Mouse (Mus musculus): ENCODE measurements around the gene Ppp1r9b. TPM values are rescaled to one million over a fixed set of nuclear protein-coding genes. Genes with fewer than 3 reads are reported as not detected.
"Not testable (repeated sequence)": the region's sequence is repeated elsewhere in the genome, so short reads cannot be mapped to it uniquely, and the experiment has no call there.

Ppp1r9b gene
- polyA plus RNA-seq, 1 experiment from 2014 or later: 19.3 TPM

GRCm38 (mm10) chr11:94962534-94963101 lies 28.2 kb upstream of the Ppp1r9b start:
- Histone ChIP-seq H3K4me1 (replicated peaks) (peaks cover 8% of the 10 kb centered on the region), H3K4me3 (no peak overlapping the region), H3K9ac (no peak overlapping the region), H3K36me3 (no peaks in the 10 kb centered on the region), H3K27ac (replicated peaks) (no peak overlapping the region), H3K4me2 (no peak overlapping the region), H3K9me3 (no peaks in the 10 kb centered on the region), H3K27me3 (no peaks in the 10 kb centered on the region)
- no peak for ATAC-seq (ENCODE audit: low read depth)
- WGBS: 74% methylated on average over 5 of the region's 5 CpGs

DNA sequence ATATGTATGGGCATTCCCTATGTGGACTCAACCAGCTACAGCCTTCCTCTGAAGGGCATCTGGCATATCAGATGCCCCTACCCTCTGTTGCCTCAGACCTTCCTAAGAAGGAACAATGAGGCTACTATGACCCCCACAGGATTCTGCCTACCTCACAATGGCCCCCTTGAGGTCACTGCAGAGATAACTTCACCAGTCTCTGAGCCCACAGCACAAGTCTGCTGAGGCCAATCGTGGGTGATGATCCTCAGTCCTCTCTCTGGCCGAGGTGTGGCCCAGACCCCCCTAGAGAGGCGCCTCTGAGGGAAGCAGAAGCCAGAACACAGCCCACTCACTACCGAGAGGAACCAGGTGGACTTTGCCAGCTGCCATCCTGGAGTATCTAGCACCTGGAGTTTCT lies 23.4 kb upstream of the Ppp1r9b start, which contains the start of gene Hils1:
TSS of gene Hils1 (plus strand) at position 175 of the 400 bp plus-strand sequence.
- 47% methylated on average over 4 of the region's 4 CpGs for WGBS
- Histone ChIP-seq H3K4me3 (no peak within 1 kb of the TSS), H3K27ac (replicated peaks) (no peak within 1 kb of the TSS), H3K9me3 (no peaks in the 10 kb centered on the region), H3K9ac (no peak within 1 kb of the TSS), H3K36me3 (no peaks in the 10 kb centered on the region), H3K4me1 (replicated peaks) (no peaks in the 10 kb centered on the region), H3K4me2 (no peak within 1 kb of the TSS), H3K27me3 (no peaks in the 10 kb centered on the region; the same call in 1 of the 2 replicates)
- no peak for ATAC-seq (ENCODE audit: low read depth)

DNA sequence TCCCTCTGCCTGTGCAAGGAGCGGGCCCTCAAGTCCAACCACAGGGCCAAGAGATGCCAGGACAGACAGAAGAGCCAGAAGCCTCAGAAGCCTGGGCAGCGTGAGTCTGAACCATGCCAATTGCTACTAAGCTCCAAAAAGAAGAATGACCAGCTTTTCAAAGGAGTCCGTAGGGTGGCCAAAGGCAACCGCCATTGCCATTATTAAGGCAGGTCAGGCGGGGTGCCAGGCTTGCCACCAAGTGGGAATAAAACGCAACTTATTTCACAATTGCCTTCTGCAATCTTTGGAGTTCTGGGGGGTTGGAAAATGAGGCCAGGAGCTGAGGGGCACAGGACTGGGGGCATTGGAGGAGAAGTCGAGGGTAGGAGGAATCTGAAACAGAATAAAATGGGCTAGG lies 22.6 kb upstream of the Ppp1r9b start:
- no peak overlapping the region for H3K27ac ChIP-seq (replicated peaks)
- no peak for ATAC-seq (ENCODE audit: low read depth)
- no peak overlapping the region for H3K9ac ChIP-seq
- H3K4me1 ChIP-seq (replicated peaks): peaks cover 4% of the 10 kb centered on the region; the same call in 1 of the 2 replicates
- H3K4me3 ChIP-seq: no peak overlapping the region
- H3K36me3 ChIP-seq: no peaks in the 10 kb centered on the region
- H3K4me2 ChIP-seq: no peak overlapping the region
- H3K27me3 ChIP-seq: no peaks in the 10 kb centered on the region; the same call in 1 of the 2 replicates
- 77% methylated on average over 7 of the region's 7 CpGs for WGBS
- H3K9me3 ChIP-seq: no peaks in the 10 kb centered on the region

DNA sequence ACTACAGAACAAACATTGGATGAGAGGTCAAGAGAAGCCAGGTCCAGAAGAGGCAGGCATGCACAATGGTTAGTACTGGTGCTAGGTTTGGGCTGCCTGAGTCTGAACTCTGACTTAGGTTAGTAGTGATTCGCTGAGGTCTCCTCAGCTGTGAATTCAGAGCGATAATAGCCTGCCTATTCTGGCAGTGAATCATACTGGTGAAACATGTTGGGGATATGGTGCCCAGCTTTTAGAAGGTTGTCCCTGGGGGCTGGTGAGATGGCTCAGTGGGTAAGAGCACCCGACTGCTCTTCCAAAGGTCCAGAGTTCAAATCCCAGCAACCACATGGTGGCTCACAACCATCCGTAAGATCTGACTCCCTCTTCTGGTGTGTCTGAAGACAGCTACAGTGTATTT lies 21.1 kb upstream of the Ppp1r9b start:
- not testable (repeated sequence) for ATAC-seq (ENCODE audit: low read depth); H3K4me2 ChIP-seq; H3K36me3 ChIP-seq; H3K27me3 ChIP-seq; H3K4me3 ChIP-seq; H3K9ac ChIP-seq; H3K9me3 ChIP-seq; H3K27ac ChIP-seq (replicated peaks); H3K4me1 ChIP-seq (replicated peaks)
- 94% methylated on average over 4 of the region's 4 CpGs for WGBS

- Histone ChIP-seq H3K27me3 (no peaks in the 10 kb centered on the region; the same call in 1 of the 2 replicates), H3K9me3 (no peaks in the 10 kb centered on the region), H3K27ac (replicated peaks) (no peak overlapping the region), H3K9ac (no peak overlapping the region), H3K4me3 (no peak overlapping the region), H3K36me3 (no peaks in the 10 kb centered on the region), H3K4me1 (replicated peaks) (peaks cover 6% of the 10 kb centered on the region; the same call in 1 of the 2 replicates), H3K4me2 (no peak overlapping the region)
- 60% methylated on average over 14 of the region's 15 CpGs for WGBS
- ATAC-seq (ENCODE audit: low read depth): peak; percentile 30; the same call in 1 of the 2 replicates
Measured at GRCm38 (mm10) chr11:94970210-94970943, 20.5 kb upstream of the Ppp1r9b start.

- 60% methylated on average over 16 of the region's 16 CpGs for WGBS
- no peak overlapping the region for H3K4me3 ChIP-seq
- H3K36me3 ChIP-seq: no peaks in the 10 kb centered on the region
- peaks cover 6% of the 10 kb centered on the region; the same call in 1 of the 2 replicates for H3K4me1 ChIP-seq (replicated peaks)
- no peaks in the 10 kb centered on the region for H3K9me3 ChIP-seq
- H3K27me3 ChIP-seq: no peaks in the 10 kb centered on the region; the same call in 1 of the 2 replicates
- H3K4me2 ChIP-seq: no peak overlapping the region
- H3K27ac ChIP-seq (replicated peaks): no peak overlapping the region
- no peak for ATAC-seq (ENCODE audit: low read depth)
- no peak overlapping the region for H3K9ac ChIP-seq
Measured at GRCm38 (mm10) chr11:94971895-94972615, 18.8 kb upstream of the Ppp1r9b start.

DNA sequence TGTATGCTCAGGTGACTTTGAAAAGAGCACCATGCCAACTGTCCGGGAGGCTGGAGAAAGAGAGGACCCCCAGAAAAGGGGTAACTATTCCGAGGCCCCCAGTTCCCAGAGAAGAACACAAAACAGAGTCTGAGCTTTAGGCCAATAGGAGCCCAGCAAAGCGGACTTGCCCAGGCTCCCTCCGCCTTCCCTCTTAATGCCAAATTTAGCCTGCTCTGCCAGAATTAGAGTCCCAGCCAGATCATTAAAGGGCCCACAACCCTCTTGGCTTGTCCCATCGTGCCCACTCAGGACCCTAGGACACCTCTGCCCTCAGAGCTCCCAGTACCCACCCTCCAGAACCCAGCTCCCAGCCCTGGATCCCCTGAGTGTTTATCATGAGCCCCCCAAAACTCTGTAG lies 17.9 kb upstream of the Ppp1r9b start:
- no peak overlapping the region for H3K27ac ChIP-seq (replicated peaks)
- H3K4me3 ChIP-seq: no peak overlapping the region
- 72% methylated on average over 5 of the region's 5 CpGs for WGBS
- H3K4me2 ChIP-seq: no peak overlapping the region
- ATAC-seq (ENCODE audit: low read depth): no peak
- H3K27me3 ChIP-seq: no peaks in the 10 kb centered on the region; the same call in 1 of the 2 replicates
- H3K9me3 ChIP-seq: no peaks in the 10 kb centered on the region
- H3K9ac ChIP-seq: 0 out of 2 replicates have a peak overlapping the region, but pooled peaks have one; percentile 3
- H3K4me1 ChIP-seq (replicated peaks): peaks cover 11% of the 10 kb centered on the region
- H3K36me3 ChIP-seq: no peaks in the 10 kb centered on the region

- H3K27ac ChIP-seq (replicated peaks): no peak overlapping the region
- no peak overlapping the region for H3K4me3 ChIP-seq
- no peak overlapping the region for H3K4me2 ChIP-seq
- no peak for ATAC-seq (ENCODE audit: low read depth)
- H3K27me3 ChIP-seq: no peaks in the 10 kb centered on the region; the same call in 1 of the 2 replicates
- peaks cover 16% of the 10 kb centered on the region for H3K4me1 ChIP-seq (replicated peaks)
- H3K9ac ChIP-seq: peak overlapping the region; percentile 3; the same call in 1 of the 2 replicates
- WGBS: 27% methylated on average over 4 of the region's 4 CpGs
- no peaks in the 10 kb centered on the region for H3K9me3 ChIP-seq
- no peaks in the 10 kb centered on the region for H3K36me3 ChIP-seq
Measured at GRCm38 (mm10) chr11:94973313-94973712, 17.5 kb upstream of the Ppp1r9b start.

- no peak for ATAC-seq (ENCODE audit: low read depth)
Measured at GRCm38 (mm10) chr11:94974951-94975350, 15.9 kb upstream of the Ppp1r9b start.

GRCm38 (mm10) chr11:94976199-94976598 lies 14.6 kb upstream of the Ppp1r9b start, which contains the start of gene Sgca:
Gene Sgca (minus strand): TSS chr11:94976327.
- Histone ChIP-seq H3K4me1 (replicated peaks) (peaks cover 28% of the 10 kb centered on the region), H3K4me3 (no peak within 1 kb of the TSS), H3K4me2 (no peak within 1 kb of the TSS), H3K9ac (no peak within 1 kb of the TSS), H3K27me3 (no peaks in the 10 kb centered on the region; the same call in 1 of the 2 replicates), H3K36me3 (no peaks in the 10 kb centered on the region), H3K9me3 (no peaks in the 10 kb centered on the region), H3K27ac (replicated peaks) (no peak within 1 kb of the TSS)
- ATAC-seq (ENCODE audit: low read depth): no peak
- WGBS: 68% methylated on average over 5 of the region's 5 CpGs

More at GRCm38 (mm10) chr11:94974951-94975350, 15.9 kb upstream of the Ppp1r9b start:
- Histone ChIP-seq H3K36me3 (no peaks in the 10 kb centered on the region), H3K27me3 (no peaks in the 10 kb centered on the region; the same call in 1 of the 2 replicates), H3K27ac (replicated peaks) (no peak overlapping the region), H3K9ac (no peak overlapping the region), H3K4me3 (no peak overlapping the region), H3K9me3 (no peaks in the 10 kb centered on the region), H3K4me2 (no peak overlapping the region), H3K4me1 (replicated peaks) (peaks cover 28% of the 10 kb centered on the region)
- 70% methylated on average over 2 of the region's 2 CpGs for WGBS

DNA sequence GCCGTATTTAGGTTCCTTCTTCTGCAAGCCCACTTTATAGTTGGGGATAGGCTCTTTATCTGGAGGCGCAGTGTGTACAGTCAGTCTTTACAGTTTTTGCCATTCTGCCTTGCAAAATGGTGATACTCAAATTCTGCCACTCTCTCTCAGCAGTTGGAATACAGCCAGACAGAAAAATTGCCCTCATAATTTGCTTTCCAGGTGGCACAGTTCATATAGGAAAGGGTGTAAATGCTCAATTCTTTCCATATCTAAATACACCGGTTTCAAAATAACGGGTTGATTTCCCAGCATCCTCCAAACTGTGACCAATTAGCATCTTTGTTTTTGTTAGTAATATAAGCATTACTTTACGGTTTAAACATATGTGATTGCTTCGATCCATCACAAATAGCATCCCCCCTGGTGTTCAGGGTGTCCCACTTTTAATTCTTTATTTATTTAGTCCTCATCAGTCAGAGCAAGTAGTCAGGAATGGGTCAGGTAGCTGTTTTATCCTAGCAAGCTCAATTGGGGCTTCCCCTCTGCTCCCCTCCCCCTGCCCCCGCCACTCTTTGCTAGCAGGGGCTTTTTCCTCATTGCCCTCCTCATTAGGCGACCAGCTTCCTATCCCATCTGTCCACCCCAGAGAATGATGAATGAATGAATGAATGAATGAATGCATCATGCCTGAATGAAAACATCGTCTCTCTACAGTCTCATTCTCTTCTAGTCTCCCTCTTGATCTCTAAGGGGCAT lies 12.5 kb upstream of the Ppp1r9b start:
- H3K4me1 ChIP-seq (replicated peaks): peaks cover 22% of the 10 kb centered on the region
- peak overlapping the region; percentile 67 for H3K9ac ChIP-seq
- ATAC-seq (ENCODE audit: low read depth): peak; percentile 69
- WGBS: 33% methylated on average over 9 of the region's 9 CpGs
- no peaks in the 10 kb centered on the region for H3K27me3 ChIP-seq
- peak overlapping the region; percentile 20 for H3K4me3 ChIP-seq
- no peaks in the 10 kb centered on the region for H3K36me3 ChIP-seq
- H3K9me3 ChIP-seq: no peaks in the 10 kb centered on the region
- H3K27ac ChIP-seq (replicated peaks): peak overlapping the region; percentile 93
- peak overlapping the region; percentile 48 for H3K4me2 ChIP-seq

Data from neural tube, embryonic 13.5 days (tissue).